Mouse (Mus musculus) lung, adult 18-20 months (tissue): Measurements from ENCODE around the gene Kdelr3.

Experiments used
- DNase-seq, 2 experiments: peaks; one replicate each; pipeline ENCODE4 v3.0.0; 2022; ENCODE audit warnings: mixed read lengths in 2 of 2

Kdelr3 gene

DNA sequence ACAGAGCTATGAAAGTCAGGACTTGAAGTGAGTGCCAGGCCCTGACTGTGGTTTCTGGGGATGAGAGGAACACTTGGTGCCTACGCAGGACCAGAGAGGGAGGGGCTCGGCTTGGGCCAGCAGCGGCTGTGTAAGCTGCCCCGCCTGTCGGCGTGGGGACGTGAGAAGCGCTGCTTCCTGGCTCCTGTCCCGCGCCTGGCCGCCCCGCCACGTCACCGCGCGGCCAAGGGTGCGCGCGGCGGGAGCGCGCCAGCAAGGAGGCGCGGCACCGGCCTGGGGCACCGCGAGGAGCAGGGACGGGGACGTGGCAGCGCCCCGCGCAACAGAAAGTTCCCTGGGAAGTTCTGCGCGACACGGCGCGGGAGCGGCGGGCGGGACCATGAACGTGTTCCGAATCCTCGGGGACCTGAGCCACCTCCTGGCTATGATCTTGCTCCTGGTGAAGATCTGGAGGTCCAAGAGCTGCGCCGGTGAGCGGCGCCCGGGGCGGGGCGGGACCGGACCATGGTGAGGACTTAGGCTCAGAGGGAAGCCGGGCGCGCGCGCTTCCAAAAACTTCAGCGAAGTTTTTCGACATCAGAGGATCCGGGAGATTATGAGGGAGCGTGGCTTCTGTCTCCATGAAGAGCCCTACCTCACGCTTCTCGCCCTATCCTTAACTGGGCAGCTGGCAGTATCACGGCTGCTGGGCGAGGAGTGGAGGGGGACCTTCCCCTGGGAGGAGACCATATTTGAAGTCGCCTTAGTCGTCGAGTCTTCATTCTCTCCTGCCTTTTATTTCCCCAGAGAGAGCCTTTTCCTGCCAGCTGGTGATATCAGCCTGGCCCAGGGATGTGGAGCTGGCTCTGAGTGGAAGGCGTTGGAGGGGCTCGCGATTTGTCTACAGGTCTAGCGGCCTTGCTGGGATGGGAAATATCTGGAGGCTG is at the start of gene Kdelr3:
Gene Kdelr3, plus strand, starts transcription at position 241 of the 926 bp plus-strand sequence.
- peak; percentile 77 to 88 for DNase-seq

DNA sequence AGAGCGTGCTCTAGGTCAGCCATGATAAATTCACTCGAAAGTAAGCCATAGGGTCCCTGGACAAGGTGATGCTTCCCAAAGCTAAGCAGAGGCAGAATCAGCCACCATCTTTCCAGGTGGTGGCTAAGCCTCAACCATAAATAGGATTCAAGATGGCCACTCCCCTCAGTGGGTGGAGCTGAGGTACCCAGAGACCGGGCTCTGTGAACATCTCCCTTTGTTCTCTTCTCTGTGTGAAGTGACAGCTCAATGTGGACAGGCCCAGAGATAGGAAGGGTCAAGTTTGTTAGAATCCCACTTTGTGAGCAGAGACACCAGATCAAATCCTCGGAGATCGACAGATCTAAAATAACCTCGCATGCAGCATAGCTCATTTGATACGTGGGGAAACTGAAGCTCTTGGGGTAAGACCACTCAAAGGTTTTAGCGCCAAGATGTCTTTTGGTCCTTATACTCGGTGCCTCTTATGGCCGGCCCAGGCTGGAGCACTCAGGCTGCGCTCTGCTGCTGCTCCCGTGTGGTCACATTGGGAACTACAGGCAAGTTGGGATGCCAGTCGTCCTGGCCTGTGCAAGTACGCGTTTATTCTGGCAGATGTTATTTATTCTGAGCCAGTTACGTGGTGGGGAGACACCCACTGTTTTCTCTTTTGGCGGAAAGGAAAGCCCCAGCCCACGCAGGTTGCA is 49.5 kb upstream of the Kdelr3 start:
- peak; percentile 83 to 87 for DNase-seq

DNA sequence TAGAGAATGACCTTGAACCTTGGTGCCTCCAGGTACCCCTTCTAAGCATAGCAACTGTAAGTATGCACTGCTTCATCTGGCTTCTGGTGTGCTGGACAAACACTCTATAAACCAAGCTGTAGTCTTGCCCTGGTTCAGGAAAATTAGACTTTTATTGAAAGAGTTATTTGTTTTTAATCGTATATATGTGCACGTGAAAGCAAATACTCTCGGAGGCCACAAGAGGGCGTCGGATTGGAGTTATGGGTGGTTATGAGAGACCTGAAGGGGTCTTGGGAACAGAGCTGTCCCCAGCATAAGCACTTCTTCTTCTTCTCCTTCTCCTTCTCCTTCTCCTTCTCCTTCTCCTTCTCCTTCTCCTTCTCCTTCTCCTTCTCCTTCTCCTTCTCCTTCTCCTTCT is 46.6 kb upstream of the Kdelr3 start:
- no peak for DNase-seq

DNA sequence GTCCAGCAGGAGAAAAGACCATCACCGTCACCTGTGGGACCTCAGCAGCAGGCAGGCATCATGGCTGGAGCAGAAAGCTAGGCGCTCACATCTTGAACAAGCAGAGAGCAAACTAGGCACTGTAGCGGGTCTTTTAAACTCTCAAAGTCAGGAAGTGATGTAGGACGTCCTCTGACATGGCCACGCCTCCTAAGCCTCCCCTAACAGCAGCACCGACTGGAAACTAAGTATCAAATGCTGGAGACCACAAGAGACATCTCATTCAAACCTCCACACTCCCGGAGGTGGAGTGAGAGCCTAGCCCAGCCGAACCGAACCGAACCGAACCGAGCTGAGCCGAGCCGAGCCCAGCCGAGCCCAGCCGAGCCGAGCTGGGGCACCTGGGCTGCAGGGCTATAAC is 45.6 kb upstream of the Kdelr3 start:
- no peak for DNase-seq

DNA sequence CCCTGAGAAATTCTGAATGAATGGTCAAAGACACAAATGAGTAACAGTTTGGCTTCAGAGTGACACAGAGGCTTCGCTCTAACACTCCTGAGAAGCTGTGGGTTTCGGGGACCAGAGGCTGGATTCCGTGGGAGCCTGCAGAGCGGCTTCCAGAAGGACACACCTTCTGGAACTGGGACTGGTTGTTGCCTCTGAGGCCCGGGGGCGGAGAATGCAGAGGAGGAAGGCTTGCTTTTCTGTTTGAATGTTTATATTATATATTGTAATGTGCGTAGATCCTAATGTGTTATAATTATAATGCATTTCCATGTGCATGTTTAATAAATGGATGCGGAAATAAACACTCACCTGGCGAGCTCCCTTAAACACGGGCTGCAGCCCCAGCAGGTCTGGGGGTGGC is 45.1 kb upstream of the Kdelr3 start:
- DNase-seq: no peak

DNA sequence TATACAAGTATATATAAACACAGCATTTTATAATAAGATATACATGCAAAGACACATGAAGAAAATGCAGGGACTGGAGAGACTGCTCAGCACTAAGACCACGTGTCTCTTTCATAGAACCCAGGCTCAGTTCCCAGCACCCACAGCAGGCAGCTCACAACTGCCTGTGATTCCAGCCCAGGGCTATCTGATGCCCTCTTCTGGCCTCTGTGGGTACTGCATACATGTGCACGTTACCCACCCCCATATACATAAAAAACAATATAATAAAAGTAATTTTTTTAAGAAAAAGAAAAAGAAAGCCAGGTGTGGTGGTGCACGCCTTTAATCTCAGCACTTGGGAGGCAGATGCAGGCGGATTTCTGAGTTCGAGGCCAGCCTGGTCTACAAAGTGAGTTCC is 43.2 kb upstream of the Kdelr3 start:
- no peak for DNase-seq

DNA sequence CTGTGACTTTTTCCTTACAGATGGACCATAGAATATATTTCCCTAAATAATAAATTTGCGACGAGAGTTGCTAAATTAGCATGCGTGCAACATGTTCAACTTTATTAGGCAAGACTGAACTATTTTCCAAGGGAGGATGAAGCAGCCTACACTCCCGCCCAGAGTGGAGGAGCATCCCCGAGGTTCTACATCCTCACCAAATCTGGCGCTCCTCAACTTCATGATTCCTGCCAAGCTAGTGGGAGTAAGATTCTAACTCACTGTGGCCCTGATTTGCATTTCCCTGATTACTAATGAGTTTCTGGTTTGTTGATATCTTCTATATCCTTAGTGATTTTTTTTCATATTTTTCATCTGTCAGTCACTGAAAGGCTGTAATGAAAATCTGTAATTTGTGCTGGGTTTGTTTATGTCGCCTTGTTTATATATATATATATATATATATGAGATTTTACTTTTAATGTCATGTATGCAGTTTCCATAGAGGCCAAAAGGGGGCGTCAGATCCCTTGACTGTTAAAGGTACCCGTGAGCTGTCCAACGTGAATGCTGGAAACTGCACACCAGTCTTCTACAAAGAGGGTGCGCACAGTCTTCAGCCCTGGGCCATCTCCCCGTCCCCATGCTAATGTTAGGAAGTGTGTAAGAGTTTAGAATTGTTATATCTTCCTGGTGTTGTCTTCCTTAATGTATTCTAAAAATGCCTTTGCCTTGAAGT is 42.4 kb upstream of the Kdelr3 start:
- no peak for DNase-seq

DNA sequence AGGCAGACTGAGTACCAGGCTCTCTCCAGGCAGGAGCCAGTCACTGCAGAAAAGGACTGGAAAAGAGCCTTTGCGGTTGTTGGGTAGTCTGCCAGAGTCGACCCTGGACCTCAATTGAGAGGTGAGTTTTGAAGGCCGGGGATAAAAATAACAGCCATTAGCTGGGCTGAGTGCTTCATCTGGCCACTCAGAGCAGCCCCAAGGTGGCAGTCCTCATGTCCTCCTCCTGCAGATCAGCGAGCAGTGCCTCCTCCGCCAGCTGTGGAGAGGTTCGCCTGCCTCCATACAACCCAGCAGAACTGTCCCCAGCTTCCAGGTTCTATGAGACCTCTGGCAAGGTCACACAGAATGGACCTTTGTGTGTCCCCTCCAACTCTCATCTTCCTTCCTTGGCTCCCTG is 39.0 kb upstream of the Kdelr3 start:
- DNase-seq: no peak

DNA sequence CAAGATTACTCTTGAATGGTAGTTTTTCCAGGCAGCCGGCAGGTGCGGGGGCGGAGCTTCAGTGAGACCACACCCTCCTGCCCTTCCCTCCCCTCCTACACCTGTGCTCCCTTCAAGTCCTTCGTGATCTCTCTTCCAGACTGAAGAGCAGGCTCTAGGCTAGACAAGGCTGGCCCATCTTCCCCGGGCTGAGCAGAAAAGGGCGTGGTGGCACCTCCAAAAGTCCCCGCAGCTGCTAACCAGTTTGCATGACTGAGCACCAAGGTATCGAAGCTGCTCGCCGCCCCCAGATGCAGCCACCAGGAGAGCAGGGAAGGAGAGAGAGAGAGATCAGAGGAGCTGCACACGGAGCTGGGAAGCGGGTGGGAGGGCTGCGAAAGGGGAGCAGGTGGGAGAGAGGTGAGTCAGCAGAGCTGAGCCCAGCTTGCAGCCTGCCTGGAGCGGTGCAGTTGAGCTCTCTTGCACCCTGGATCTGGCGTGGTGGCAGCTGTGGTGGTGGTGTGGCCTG is 35.0 kb upstream of the Kdelr3 start:
- DNase-seq: peak; percentile 27 to 29

DNA sequence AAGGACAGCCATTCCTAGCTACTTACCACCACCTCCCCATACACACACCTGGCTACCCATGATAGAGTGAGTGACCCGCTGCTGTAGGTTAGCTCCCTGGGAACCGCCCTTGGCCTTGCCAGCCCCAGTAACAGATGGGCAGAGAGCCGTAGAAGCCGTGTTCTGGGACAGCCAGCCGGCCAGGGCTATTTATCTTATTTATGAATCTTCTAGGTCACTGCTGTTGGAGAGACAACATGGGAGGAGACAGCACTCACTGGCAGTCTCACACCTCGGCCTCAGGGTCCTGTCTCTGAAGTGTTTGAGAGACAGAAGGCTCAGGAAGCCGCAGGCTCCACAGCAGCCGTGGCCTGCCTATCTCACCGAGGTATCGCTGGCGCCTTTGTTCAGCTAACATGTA is 26.7 kb upstream of the Kdelr3 start:
- no peak for DNase-seq

DNA sequence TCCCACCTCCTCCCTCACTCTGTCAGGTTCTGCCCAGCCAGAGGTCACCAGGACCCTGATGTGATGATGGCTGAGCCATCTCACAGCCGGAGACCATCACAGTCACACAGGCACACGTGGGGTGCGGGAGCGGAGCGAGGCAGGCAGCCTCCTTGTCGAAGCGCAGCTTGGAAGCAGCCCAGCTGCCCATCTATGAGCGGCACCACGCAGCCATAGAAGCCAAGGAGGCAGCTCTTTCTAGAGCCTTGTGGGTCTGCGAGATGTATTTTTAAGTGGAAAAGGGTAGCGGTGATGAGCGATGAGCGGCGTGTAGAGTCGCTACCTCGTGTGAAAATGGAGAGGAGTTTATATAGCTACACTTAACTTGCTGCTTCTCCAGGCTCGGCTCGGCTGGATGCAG is 22.7 kb upstream of the Kdelr3 start:
- DNase-seq: no peak

DNA sequence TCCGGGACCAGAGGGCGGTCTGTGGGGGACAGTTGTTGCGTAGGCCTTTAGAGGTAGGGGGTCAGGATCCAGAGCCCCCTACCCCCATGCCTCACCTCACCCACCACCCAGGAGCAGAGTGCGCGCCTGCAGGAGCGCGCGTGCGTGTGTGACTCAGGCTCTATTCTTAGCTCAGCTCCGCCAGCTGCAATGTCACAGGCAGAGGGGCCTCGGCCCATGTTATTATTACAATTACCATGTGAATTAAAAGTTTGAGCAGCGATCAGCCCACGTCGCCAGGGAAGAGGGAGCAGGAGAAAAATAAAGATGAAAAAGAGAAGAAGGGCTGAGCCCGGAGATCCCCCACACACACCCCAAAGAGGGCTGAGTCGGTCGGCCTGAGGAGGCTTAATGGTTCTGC is 16.1 kb upstream of the Kdelr3 start:
- no peak for DNase-seq

DNA sequence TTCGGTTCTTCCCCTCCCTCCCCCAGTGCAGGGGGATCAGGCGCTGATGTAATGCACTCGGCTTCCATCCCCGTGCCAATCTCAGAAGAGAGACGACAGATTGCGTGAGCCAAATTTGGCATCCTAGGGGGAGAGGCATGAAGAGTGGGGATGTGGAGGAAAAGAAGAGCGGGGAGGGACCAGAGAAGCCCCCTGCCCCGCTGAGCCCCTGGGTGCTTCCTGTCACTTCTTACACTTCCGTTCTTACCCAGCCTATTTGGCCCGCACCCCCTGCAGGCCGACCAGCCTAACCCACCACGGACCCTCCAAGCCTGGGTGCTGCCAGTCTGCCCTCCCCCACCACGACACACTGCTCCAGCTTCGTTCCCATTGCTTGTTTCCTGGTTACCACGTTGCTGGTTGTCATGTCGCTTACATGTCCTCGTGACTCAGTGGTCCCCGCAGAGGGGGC is 13.3 kb upstream of the Kdelr3 start:
- no peak for DNase-seq

DNA sequence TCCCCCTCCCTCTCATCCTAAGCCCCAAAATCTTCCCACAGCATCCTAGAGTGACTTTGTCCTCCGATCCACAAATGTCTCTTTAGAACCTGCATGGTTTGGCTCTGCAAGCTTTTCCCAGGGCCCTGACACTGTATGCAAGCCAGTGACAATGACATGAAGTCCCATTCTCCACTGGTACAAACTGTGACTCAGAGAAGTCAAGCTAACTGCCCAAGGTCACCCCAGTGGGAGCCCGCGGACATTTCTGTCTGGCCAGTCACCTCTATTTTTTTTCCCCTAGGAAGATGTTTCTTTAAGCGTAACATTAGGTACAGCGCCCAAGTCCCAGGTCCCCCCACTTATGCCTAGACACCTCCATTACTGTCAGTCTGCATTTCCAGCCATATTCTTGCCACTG is 12.8 kb upstream of the Kdelr3 start:
- DNase-seq: no peak

DNA sequence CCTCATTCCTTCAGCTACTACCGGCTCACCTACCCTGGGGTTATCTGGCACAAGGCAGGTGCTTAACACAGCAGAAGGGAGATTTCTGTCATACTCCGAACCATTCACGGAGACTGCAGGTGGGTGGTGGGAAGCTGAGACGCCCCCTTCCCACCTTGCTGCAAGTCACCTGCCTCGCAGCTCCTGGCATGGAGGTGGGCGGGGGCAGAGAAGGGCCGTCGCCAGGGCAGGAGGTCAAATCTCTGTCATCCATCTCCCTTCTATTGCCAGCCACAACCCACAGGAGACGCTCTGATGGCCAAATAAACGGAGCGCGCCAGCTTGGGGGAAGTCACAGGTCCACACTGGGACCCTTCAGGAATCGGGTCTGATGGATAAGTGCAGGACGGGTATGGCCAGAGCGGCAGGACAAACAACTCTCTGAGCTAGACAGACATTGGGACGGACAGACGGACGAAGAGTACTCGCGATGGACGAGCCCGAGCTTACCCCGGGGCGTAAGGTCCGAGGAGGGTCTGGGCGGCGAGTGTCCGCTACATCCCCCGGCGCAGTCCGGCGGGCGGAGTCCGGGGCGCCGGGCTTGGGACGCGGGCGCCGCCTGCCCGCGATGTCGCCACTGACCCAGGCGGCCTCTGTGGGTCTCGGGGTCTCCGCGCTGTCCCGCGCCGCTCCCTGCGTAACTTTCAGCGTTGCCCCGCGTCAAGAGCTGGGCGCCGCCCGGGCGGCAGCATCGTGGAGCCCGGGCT is 11.3 kb upstream of the Kdelr3 start, which contains the start of gene Kcnj4:
Gene Kcnj4, minus strand, starts transcription at position 535 of the 746 bp plus-strand sequence.
- DNase-seq: no peak

DNA sequence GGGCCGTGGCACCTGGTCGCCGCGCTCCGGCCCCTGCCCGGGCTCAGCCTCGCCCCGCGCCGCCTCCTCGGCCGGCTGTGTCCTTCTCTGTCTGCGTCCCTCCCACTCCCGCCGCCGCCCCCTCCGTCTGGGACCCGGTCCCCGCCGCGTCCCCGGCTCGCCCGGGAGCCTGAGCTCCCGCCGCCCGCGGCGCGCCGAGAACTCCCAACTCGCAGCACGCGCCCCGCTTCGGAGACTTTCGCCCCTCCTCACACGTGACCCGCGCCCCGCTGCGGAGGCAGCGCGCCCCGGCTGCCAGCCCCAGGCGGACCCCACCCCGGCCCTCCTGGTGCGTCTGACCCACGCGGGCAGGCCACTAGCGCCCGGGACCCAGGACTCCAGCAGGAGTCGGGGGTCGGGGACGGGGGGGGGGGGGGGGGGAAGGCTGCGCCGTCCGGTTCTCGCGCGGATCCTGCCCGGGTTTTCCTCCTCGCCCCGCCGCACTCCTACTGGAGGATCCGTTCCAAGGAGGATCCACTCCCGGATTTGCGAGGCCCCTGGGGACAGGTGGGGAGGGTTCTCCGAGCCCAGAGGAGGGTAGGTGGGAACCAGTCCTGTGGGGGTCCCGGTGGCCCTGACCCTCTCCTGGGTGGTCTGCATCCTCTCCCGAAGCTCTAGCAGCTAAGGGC is 10.5 kb upstream of the Kdelr3 start:
- peak; percentile 42 to 54 for DNase-seq

DNA sequence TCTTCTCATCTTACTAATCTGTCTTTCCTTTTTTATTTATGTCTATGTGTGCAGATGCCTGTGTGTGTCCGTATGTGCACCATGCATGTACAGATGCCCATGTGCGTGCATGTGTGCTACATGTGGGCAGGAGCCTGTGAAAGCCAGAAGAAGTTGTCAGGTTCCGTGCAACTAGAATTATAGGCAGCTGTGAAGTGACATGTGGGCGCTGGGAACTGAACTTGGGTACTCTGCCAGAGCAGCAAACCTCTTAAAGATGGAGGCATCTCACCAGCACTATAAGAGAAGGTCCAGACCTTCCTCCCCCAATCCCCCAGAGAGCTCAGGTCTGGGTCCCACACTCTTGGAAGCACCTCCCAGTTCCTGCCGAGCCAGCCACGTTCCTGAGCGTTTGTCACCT is 9.8 kb upstream of the Kdelr3 start:
- no peak for DNase-seq

DNA sequence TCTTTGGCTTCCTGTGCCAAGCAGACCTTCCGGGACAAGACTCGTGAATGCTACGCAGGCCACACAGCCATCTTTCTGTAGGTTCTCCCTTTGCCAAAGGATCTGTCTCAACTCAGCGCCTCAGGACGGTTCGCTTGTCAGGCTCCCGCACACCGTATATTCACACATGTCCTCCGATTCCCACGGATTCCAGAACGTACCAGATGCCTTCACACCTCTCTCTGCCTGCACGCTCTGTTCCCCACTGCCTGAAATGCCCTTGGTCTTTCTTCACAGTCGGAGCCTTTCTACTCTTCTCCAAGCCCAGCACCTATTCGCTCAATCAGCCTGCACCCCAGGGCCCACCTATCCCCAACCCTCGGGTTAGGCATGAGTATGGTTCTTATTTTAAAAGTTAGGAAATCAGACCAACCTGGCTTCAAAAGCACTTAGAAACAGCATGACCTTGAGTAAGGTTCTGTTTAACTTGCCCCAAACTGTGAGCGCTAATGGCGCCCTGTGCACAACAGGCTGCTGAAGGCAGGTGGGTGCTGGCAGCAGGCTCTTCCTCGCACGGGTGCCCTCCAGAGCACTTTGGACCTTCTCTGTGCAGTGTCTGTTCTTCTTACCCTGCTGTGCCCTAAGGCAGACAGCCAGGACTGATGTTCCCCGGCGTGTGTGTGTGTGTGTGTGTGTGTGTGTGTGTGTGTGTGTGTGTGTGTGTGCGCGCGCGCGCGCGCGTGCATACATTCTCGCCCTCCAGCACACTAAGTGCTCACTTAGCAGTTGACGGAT is 9.0 kb upstream of the Kdelr3 start:
- DNase-seq: no peak

DNA sequence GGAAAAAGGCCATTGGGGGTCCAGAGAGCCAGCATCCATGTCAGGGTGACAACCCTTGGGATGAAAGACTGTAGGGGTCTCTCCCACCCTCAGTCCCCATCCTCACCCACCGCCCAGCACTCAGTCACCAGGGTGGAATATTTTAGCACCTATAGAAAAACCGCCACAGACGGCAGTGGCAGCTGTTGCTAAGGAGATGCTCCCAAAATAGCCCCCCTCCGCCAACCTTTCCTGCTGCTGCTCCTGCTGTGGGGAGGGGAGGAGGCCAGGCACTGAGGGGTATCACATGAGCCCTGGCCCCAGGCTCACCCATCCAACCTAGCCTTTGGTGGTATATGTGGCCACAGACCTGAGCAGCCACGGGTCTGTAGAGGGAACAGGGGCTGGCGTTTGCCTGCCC is 6.2 kb upstream of the Kdelr3 start:
- DNase-seq: no peak

DNA sequence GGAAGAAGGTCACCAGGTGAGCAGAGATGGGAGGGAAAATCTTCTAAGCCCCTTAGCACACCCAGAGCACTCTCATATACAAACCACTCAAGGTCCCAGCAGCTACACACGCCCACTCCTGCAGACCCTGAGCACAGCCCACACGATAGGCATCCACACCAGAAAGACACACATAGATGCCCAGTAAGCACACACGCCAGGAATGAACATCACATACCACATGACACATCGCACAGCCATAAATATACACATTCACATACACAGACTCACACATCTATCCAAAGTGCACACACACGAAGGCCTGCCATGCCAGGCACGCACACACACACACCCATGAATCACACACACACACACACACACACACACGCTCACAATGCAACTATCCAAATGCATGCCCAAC is 5.8 kb upstream of the Kdelr3 start:
- DNase-seq: no peak
